Mouse (Mus musculus) induced T-regulatory cell, adult 2 months (primary cell): Measurements from ENCODE around the gene Col4a1.

Source experiments
- DNase-seq: peaks from one replicate; pipeline ENCODE4 v3.0.0-alpha.2; 2012; ENCODE audit warnings: low read depth

Gene Col4a1

GRCm38 (mm10) chr8:11327722-11328417 lies 15.2 kb upstream of the Col4a1 start:
- DNase-seq, result no peak

- DNase-seq, result no peak
Measured at GRCm38 (mm10) chr8:11327298-11327697, 14.7 kb upstream of the Col4a1 start.

GRCm38 (mm10) chr8:11324801-11325395 lies 12.3 kb upstream of the Col4a1 start:
- DNase-seq, result no peak

GRCm38 (mm10) chr8:11323681-11324080 lies 11.1 kb upstream of the Col4a1 start:
- DNase-seq, result no peak

- DNase-seq, result no peak
Measured at GRCm38 (mm10) chr8:11322724-11323585, 10.3 kb upstream of the Col4a1 start.

GRCm38 (mm10) chr8:11321841-11322240 lies 9.2 kb upstream of the Col4a1 start:
- DNase-seq, result no peak

- no peak for DNase-seq
Measured at GRCm38 (mm10) chr8:11319405-11319804, 6.8 kb upstream of the Col4a1 start.

GRCm38 (mm10) chr8:11316118-11316517 lies 3.5 kb upstream of the Col4a1 start:
- no peak for DNase-seq

- DNase-seq, result no peak
Measured at GRCm38 (mm10) chr8:11315179-11315943, 2.7 kb upstream of the Col4a1 start.

GRCm38 (mm10) chr8:11314613-11315012 lies 2.0 kb upstream of the Col4a1 start:
- DNase-seq, result no peak

GRCm38 (mm10) chr8:11313176-11314111 lies 818 bp upstream of the Col4a1 start:
- DNase-seq, result no peak

- DNase-seq, result no peak
Measured at GRCm38 (mm10) chr8:11311681-11312348, 811 bp downstream of the Col4a1 start.

GRCm38 (mm10) chr8:11310049-11310448 lies 2.6 kb downstream of the Col4a1 start:
- DNase-seq, result no peak

- no peak for DNase-seq
Measured at GRCm38 (mm10) chr8:11309226-11309625, 3.4 kb downstream of the Col4a1 start.

GRCm38 (mm10) chr8:11308570-11308998 lies 4.0 kb downstream of the Col4a1 start:
- DNase-seq, result no peak

GRCm38 (mm10) chr8:11307451-11307850 lies 5.2 kb downstream of the Col4a1 start:
- DNase-seq, result no peak

GRCm38 (mm10) chr8:11305539-11305938 lies 7.1 kb downstream of the Col4a1 start:
- no peak for DNase-seq

GRCm38 (mm10) chr8:11304027-11304601 lies 8.5 kb downstream of the Col4a1 start:
- no peak for DNase-seq

- no peak for DNase-seq
Measured at GRCm38 (mm10) chr8:11300436-11300835, 12.2 kb downstream of the Col4a1 start.

GRCm38 (mm10) chr8:11299317-11299602 lies 13.4 kb downstream of the Col4a1 start:
- DNase-seq, result no peak
